Mouse (Mus musculus): ENCODE measurements around the gene Cobl. TPM values are rescaled to one million over a fixed set of nuclear protein-coding genes. Genes with fewer than 3 reads are reported as not detected.
A peak's percentile ranks its signal among the peaks of the same experiment; 100 is the strongest.

Gene Cobl
- polyA plus RNA-seq, 1 experiment from 2014 or later = 40.0 TPM

DNA sequence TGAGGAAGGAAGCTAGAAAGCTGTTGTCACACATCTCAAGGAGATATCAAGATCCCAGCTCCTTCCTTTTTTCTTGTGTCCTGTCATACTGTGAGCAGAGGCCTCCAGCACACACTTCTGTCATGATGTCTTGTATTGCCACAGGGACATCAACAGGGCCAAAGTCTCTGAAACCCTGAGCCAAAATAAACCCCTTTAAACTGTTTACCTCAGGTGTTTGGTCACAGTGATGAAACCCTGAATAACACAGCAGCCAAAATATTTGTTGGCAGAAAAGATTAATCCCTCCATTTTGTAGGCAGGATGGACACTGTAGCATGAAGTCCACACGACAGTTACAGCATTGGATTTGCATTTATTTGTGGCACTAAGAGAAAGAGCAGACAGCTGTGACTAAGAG lies 228.4 kb downstream of the Cobl start:
- WGBS = 64% methylated on average over 1 of the region's 1 CpGs

DNA sequence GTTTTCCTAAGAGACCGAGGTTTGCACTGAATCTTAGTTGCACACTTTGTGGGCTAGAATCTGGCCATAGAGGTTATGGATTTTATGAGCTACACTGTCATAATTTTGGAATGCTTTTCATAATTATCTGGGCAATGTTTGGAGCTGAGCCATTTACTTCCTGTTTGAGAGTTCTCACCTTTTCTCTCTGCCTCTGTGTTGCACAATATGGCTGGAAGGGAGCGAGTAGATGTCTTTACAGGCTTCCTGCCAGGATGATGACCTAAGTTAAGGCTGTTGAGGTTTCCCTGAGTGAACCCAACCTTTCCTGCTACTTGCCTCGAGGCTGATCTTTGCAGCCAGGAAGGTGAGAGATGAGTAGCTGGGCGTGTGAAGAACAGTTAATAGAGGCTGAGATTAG lies 229.9 kb downstream of the Cobl start:
- Histone ChIP-seq H3K4me2 (no peak overlapping the region), H3K27ac (replicated peaks) (no peak overlapping the region), H3K4me3 (no peak overlapping the region), H3K9ac (no peak overlapping the region), H3K36me3 (no peaks in the 10 kb centered on the region), H3K9me3 (no peaks in the 10 kb centered on the region), H3K4me1 (peaks cover 22% of the 10 kb centered on the region), H3K27me3 (replicated peaks) (no peaks in the 10 kb centered on the region; the same call in 1 of the 2 replicates)
- WGBS = 60% methylated on average over 4 of the region's 4 CpGs
- no peak for ATAC-seq (ENCODE audit: extremely low read depth, insufficient number of reproducible peaks, low FRiP score, low TSS enrichment)

More for the DNA sequence above, 228.4 kb downstream of the Cobl start:
- Histone ChIP-seq H3K36me3 (no peaks in the 10 kb centered on the region), H3K27ac (replicated peaks) (no peak overlapping the region), H3K4me2 (no peak overlapping the region), H3K27me3 (replicated peaks) (no peaks in the 10 kb centered on the region; the same call in 1 of the 2 replicates), H3K4me3 (no peak overlapping the region), H3K4me1 (peaks cover 14% of the 10 kb centered on the region), H3K9me3 (no peaks in the 10 kb centered on the region), H3K9ac (no peak overlapping the region)
- no peak for ATAC-seq (ENCODE audit: extremely low read depth, insufficient number of reproducible peaks, low FRiP score, low TSS enrichment)

- Histone ChIP-seq H3K9ac (no peak overlapping the region), H3K36me3 (no peaks in the 10 kb centered on the region), H3K27me3 (replicated peaks) (no peaks in the 10 kb centered on the region; the same call in 1 of the 2 replicates), H3K4me2 (no peak overlapping the region), H3K9me3 (no peaks in the 10 kb centered on the region), H3K27ac (replicated peaks) (no peak overlapping the region), H3K4me3 (no peak overlapping the region), H3K4me1 (peaks cover 29% of the 10 kb centered on the region)
- WGBS = 78% methylated on average over 1 of the region's 1 CpGs
- no peak for ATAC-seq (ENCODE audit: extremely low read depth, insufficient number of reproducible peaks, low FRiP score, low TSS enrichment)
Measured at GRCm38 (mm10) chr11:12234126-12234525, 230.6 kb downstream of the Cobl start.

DNA sequence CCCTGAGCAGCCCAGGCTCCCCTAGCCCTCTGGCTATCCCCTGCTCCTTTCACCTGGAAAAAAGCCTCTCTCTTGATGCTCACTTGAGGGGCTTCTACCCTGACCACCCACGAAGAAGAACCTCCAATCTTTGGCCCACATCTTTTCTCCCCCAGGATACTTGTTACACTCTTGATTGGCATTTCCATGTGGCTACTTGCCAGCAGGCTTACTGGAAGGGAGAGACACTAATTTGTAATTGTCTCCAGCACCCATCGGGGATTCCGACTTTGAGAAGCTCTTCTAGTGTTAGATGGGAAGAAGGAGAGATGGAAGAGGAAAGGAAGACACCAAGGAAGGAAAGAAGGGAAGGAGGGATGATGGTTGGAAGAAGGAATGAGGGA lies 232.0 kb downstream of the Cobl start:
- Histone ChIP-seq H3K27me3 (replicated peaks) (no peaks in the 10 kb centered on the region; the same call in 1 of the 2 replicates), H3K4me3 (no peak overlapping the region), H3K4me1 (peaks cover 34% of the 10 kb centered on the region), H3K4me2 (no peak overlapping the region), H3K9me3 (no peaks in the 10 kb centered on the region), H3K27ac (replicated peaks) (no peak overlapping the region), H3K36me3 (no peaks in the 10 kb centered on the region), H3K9ac (no peak overlapping the region)
- WGBS = 52% methylated on average over 3 of the region's 3 CpGs
- ATAC-seq (ENCODE audit: extremely low read depth, insufficient number of reproducible peaks, low FRiP score, low TSS enrichment) = no peak

- no peaks in the 10 kb centered on the region for H3K36me3 ChIP-seq
- H3K4me1 ChIP-seq = peaks cover 36% of the 10 kb centered on the region
- no peak overlapping the region for H3K4me3 ChIP-seq
- peak; percentile 33; the same call in 1 of the 2 replicates for ATAC-seq (ENCODE audit: extremely low read depth, insufficient number of reproducible peaks, low FRiP score, low TSS enrichment)
- no peaks in the 10 kb centered on the region for H3K9me3 ChIP-seq
- H3K9ac ChIP-seq = no peak overlapping the region
- no peak overlapping the region; the same call in 1 of the 2 replicates for H3K27ac ChIP-seq (replicated peaks)
- no peaks in the 10 kb centered on the region; the same call in 1 of the 2 replicates for H3K27me3 ChIP-seq (replicated peaks)
- no peak overlapping the region for H3K4me2 ChIP-seq
- WGBS = 63% methylated on average over 10 of the region's 10 CpGs
Measured at GRCm38 (mm10) chr11:12232041-12232742, 232.6 kb downstream of the Cobl start.

- no peaks in the 10 kb centered on the region; the same call in 1 of the 2 replicates for H3K27me3 ChIP-seq (replicated peaks)
- no peak overlapping the region for H3K4me3 ChIP-seq
- H3K9ac ChIP-seq = no peak overlapping the region
- no peak overlapping the region for H3K4me2 ChIP-seq
- no peaks in the 10 kb centered on the region for H3K36me3 ChIP-seq
- peaks cover 36% of the 10 kb centered on the region for H3K4me1 ChIP-seq
- no peaks in the 10 kb centered on the region for H3K9me3 ChIP-seq
- no peak for ATAC-seq (ENCODE audit: extremely low read depth, insufficient number of reproducible peaks, low FRiP score, low TSS enrichment)
- 65% methylated on average over 6 of the region's 6 CpGs for WGBS
- no peak overlapping the region; the same call in 1 of the 2 replicates for H3K27ac ChIP-seq (replicated peaks)
Measured at GRCm38 (mm10) chr11:12231481-12232035, 233.2 kb downstream of the Cobl start.

DNA sequence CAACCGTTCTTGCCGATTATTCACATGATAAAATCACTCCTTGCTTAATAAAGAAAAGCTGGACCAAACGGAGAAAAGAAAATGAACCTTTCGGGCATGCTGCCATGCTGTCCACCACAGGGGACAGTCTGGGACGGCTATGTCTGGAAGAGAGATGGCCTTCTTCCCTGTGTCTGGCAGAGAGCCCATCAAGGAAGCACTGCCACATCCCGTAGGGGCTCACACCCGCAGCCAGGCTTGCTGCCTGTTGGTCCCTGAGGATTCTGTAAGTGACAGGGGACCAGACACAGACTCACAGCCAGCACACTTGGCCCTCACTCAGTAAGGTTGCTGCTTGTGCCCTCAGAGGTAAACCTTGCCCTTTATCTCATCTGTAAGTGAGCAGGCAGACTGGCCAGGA lies 235.3 kb downstream of the Cobl start:
- H3K9me3 ChIP-seq = no peaks in the 10 kb centered on the region
- no peaks in the 10 kb centered on the region for H3K36me3 ChIP-seq
- ATAC-seq (ENCODE audit: extremely low read depth, insufficient number of reproducible peaks, low FRiP score, low TSS enrichment) = no peak
- H3K27me3 ChIP-seq (replicated peaks) = no peaks in the 10 kb centered on the region; the same call in 1 of the 2 replicates
- no peak overlapping the region for H3K4me2 ChIP-seq
- H3K9ac ChIP-seq = 0 out of 2 replicates have a peak overlapping the region, but pooled peaks have one; percentile 21
- H3K27ac ChIP-seq (replicated peaks) = peak overlapping the region; percentile 24; the same call in 1 of the 2 replicates
- H3K4me3 ChIP-seq = no peak overlapping the region
- H3K4me1 ChIP-seq = peaks cover 36% of the 10 kb centered on the region
- 51% methylated on average over 7 of the region's 7 CpGs for WGBS

- peak; percentile 24; the same call in 1 of the 2 replicates for ATAC-seq (ENCODE audit: extremely low read depth, insufficient number of reproducible peaks, low FRiP score, low TSS enrichment)
- 44% methylated on average over 3 of the region's 3 CpGs for WGBS
- Histone ChIP-seq H3K27me3 (replicated peaks) (no peaks in the 10 kb centered on the region), H3K9me3 (no peaks in the 10 kb centered on the region), H3K27ac (replicated peaks) (peak overlapping the region; percentile 68), H3K9ac (no peak overlapping the region), H3K4me3 (no peak overlapping the region), H3K4me2 (no peak overlapping the region), H3K4me1 (peaks cover 32% of the 10 kb centered on the region), H3K36me3 (no peaks in the 10 kb centered on the region)
Measured at GRCm38 (mm10) chr11:12227343-12227742, 237.4 kb downstream of the Cobl start.

DNA sequence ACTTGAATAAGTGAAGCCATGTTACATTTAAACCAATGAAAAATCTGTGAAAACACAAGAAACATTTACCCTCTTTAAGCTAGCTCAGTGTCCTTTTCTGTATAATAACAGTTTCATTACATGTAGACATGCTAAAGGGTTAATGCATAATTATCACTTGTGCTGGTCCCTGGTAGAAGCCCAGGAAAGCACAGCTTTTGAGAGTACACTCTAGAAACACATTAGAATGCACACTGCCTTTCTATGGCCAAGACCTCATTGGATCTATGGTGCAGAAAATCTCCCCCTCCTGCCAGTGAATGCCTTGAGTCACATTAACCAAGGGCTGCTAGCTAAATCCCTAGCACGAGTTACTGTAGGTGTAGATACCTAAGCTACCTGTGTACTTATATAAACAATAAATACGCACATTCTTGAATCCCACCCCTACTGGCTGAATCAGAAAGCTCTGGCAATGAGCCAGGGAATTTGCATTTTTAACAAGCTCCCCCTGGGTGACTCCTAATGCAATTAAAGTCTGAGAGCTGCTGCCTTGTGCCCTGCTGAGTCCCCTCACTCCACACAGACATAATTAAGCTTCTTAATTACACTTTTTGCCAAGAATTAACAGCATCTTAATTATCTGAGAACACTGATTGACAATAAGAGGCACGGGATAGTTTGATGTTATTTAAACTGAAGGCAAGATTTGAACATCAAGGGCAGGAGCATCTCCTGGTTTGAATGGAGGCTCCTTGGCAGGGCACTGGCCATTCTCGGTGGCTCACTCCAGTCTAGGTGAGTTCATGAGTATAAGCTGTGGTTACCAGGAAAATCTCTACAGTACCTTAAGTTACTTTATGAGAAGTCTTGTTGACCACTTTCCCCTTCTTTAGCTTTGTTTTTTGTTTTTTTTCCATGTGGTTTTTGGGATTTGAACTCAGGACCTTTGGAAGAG lies 244.9 kb downstream of the Cobl start:
- Histone ChIP-seq H3K27me3 (replicated peaks) (no peaks in the 10 kb centered on the region), H3K4me1 (peaks cover 15% of the 10 kb centered on the region), H3K36me3 (no peaks in the 10 kb centered on the region), H3K4me3 (no peak overlapping the region), H3K9me3 (no peaks in the 10 kb centered on the region), H3K27ac (replicated peaks) (no peak overlapping the region), H3K4me2 (no peak overlapping the region), H3K9ac (no peak overlapping the region)
- no peak for ATAC-seq (ENCODE audit: extremely low read depth, insufficient number of reproducible peaks, low FRiP score, low TSS enrichment)
- WGBS = 50% methylated on average over 4 of the region's 4 CpGs

- H3K4me2 ChIP-seq = no peak overlapping the region
- H3K4me3 ChIP-seq = no peak overlapping the region
Measured at GRCm38 (mm10) chr11:12216897-12217296, 247.9 kb downstream of the Cobl start.

GRCm38 (mm10) chr11:12215582-12215981 lies 249.2 kb downstream of the Cobl start:
- no peak overlapping the region for H3K4me3 ChIP-seq
- no peak overlapping the region for H3K4me2 ChIP-seq
- H3K27me3 ChIP-seq (replicated peaks) = no peaks in the 10 kb centered on the region
- H3K9me3 ChIP-seq = no peaks in the 10 kb centered on the region
- H3K4me1 ChIP-seq = peaks cover 15% of the 10 kb centered on the region
- H3K9ac ChIP-seq = no peak overlapping the region
- WGBS = 27% methylated on average over 1 of the region's 1 CpGs
- H3K36me3 ChIP-seq = no peaks in the 10 kb centered on the region
- no peak overlapping the region for H3K27ac ChIP-seq (replicated peaks)
- no peak for ATAC-seq (ENCODE audit: extremely low read depth, insufficient number of reproducible peaks, low FRiP score, low TSS enrichment)

More at GRCm38 (mm10) chr11:12216897-12217296, 247.9 kb downstream of the Cobl start:
- no peak for ATAC-seq (ENCODE audit: extremely low read depth, insufficient number of reproducible peaks, low FRiP score, low TSS enrichment)
- 0 out of 2 replicates have a peak overlapping the region, but pooled peaks have one; percentile 12 for H3K27ac ChIP-seq (replicated peaks)
- no peaks in the 10 kb centered on the region for H3K36me3 ChIP-seq
- H3K4me1 ChIP-seq = peaks cover 15% of the 10 kb centered on the region
- no peak overlapping the region for H3K9ac ChIP-seq
- H3K9me3 ChIP-seq = no peaks in the 10 kb centered on the region
- H3K27me3 ChIP-seq (replicated peaks) = no peaks in the 10 kb centered on the region
- WGBS = 60% methylated on average over 1 of the region's 1 CpGs
